Mouse (Mus musculus): ENCODE results near the gene Sap25.

GRCm38 (mm10) chr5:137668971-137669370 lies 27.8 kb downstream of the Sap25 start:
- TF ChIP-seq CTCF (IDR thresholded peaks at IDR 0.05; ENCODE audit: borderline replicate concordance, insufficient read depth, low read depth, low read length), result no peak
- TF ChIP-seq POLR2A (IDR thresholded peaks at IDR 0.05; ENCODE audit: borderline replicate concordance, insufficient read depth, low read length), result no peak

Data from cerebellum, adult 2 months (tissue).